Mouse (Mus musculus) induced T-regulatory cell, adult 2 months (primary cell): ENCODE measurements around the gene Cacul1.
"Not testable (repeated sequence)": the region's sequence is repeated elsewhere in the genome, so short reads cannot be mapped to it uniquely, and the experiment has no call there.

Experiments
- DNase-seq: peaks from one replicate; pipeline ENCODE4 v3.0.0-alpha.2; 2012; ENCODE audit warnings: low read depth

The Cacul1 gene

DNA sequence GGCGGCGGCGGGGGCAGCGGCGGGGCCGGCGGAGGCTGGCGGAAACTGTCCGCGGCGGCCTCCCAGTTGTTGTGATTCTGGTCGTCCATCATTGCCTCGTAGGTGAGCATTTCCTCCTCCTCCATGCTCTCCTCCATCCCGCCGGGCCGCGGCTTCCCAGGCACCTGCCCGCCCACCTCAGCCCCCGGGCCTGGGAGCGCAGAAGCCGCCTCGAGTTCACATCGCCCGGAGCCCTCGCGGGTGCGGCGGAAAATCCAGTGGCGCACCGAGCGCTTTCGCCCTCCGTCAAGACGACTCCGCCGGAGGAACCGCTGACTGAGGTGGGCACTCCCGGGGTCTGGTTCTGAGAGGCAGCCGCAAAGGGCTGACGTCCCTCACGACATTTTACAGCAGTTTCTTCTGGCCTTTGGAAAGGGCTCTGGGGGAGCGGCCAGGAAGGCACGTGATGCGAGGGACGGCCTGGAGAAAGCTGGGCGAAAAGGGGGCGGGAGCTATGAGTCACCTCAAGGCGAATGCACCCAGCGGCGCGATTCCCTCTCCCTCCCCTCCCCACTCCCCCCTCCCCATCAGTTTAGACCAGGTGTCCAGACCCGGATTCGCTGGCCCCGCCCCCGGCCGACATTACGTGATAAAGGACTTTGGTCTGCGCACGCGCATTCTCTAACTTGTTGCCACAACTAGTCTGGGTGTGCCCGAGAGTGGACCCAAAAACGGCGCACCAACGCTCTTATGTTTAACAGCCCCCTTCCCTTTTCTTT, at the start of gene Cacul1:
Gene Cacul1, minus strand, starts transcription at position 444 of the 758 bp plus-strand sequence.
- DNase-seq = peak; percentile 97

DNA sequence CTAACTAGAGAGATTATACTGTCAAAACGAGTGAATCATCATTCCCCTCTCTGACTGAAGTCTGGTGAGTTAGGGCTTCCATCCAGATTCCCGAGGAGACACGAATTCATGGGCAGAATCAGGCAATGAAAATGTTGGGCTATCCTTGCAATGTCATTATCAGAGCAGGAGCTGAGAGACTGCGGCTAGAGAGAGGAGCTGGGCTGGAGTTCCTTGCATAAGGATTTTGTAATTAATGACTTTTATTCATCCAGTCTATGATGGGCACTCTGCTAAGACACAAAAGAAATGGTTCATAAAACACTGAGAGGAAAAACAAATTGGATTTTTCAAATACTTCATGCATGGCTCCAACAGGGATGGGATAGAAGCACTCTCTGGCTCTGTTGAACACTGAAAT, 38.6 kb upstream of the Cacul1 start:
- DNase-seq = no peak

DNA sequence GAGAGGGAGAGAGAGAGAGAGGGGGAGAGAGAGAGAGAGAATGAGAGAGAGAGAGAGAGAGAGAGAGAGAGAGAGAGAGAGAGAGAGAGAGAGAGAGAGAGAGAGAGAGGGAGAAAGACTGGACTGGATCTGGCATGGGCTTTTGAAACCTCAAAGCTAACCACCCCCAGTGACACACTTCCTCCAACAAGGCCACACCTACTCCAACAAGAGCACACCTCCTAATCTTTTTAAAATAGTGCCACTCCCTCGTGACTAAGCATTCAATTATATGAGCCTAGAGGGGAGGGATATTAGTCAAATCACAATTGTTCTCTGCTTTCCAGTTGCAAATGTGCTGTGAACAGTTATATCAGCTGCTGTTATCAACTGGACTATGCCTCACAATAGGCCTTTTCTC, 36.2 kb upstream of the Cacul1 start:
- DNase-seq = peak; percentile 6

DNA sequence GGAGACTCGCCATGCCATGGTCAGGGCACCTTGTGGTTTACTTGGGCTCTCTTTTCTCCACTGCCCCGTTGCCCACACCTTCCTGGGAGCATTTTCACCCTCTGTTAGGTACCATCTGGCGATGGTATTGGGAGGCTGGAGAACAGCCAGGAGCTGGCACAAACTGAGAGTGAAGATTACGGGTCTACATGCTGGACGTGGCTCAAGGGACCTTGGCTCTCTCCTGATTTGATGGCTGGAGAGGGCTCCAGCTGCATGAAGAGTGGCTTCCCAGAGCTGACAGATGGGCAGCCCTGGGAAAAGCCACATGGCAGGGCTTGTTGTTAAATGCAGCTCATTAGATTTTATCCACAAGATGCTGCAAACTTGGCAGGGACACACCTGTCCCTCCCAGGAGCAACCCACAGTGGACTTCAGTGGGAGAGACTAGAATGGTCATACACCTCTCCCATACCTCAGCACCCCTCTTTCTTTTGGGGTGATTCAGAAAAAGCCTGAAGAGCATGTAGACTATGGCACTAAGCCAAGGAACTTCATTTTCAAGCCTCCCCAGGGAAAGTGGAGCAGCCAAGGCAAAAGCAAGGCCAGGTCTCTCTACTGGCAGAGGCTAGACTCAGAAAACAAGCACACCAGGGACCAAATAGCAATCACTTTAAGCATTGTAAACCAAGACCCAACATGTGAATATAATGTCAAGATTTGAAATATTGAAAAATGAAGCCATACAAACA, 34.8 kb upstream of the Cacul1 start:
- no peak for DNase-seq

DNA sequence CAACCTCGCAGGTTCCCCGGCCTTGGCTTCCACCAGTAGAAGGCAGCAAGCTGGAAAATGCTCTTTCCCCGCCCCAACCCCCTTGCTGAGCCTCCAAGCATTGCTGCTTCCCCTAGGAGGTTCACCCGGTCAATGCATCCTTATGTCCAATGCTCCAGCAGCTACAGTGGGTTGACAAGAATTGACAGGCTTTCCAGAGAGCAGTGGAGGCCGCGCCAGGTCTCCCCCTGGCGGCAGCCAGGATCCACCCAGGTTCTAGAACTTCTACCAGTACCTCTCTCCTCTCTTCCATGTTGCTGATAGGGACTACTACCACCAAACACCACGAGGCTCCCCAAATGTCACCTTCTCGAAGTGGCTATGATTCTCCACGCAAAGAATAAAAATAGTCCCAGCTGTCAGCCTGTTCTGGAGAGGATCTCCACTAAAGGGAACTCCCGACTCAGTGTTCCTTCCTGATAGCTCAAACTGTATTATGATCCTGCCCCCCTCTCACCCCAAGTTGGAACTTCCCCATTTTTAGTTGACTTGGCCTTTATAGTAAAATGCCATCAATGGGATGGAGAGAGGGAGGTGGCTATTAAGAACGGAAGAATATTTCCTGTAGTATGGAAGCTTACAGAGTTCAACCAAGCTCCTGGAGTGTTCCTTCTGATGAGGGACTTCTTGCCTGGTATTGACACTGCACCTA, 30.8 kb upstream of the Cacul1 start:
- peak; percentile 9 for DNase-seq

DNA sequence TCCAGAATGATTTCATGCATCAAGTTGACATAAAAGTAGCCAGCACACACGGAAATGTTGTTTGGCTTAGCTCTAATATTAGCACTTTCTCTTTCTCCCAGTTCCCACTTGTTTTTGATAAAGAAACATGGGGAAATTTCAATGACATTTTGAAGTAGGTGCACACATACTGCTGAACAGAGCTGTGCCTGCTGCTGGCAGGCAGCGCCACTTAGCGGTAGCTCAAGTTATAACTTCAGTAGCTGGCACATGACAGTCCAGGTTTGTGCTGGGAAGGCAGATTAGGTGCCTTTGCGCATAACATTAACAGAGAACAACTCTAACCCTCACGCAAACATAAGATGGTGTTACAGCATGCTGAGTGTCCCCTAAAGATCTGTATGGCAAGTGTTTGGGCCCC, 27.9 kb upstream of the Cacul1 start:
- peak; percentile 48 for DNase-seq

DNA sequence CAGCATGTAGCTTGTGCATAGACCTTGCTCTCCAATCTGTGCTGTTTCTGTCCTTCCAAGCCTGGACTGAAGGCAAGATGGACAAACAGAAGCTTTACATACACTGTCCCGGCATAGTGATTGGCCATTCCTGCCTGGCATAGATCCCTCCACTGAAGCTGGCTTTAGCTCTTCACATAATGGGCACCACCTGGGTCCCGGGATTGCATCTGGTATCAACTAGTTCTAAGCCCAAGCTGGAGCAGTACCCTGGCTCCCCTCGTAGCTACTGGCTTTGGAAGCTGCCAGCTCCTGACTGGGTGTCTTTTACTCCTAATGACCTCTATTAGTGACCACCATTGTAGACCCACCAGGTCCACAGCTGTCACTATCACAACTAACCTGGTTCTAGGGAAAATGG, 22.8 kb upstream of the Cacul1 start:
- no peak for DNase-seq

DNA sequence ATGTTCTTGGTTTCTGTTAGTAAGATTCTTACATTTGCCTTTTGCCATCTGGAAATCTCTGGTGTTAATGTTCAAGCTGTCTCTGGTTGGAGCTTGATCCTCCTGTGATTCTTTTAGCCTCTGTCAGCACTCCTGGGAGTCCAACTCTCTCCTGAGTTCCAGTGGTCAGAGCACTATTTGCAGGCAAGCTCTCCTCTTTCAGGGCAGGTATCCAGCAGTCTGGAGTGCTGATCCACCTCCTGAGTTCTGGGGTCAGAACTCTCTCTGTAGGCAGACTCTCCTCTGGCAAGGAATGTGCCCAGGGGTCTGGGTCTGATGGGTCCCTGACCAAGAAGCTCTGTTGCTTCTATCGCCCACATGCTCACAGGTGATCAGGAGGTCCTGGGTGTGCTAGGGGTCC, 21.2 kb upstream of the Cacul1 start:
- DNase-seq = not testable (repeated sequence)

DNA sequence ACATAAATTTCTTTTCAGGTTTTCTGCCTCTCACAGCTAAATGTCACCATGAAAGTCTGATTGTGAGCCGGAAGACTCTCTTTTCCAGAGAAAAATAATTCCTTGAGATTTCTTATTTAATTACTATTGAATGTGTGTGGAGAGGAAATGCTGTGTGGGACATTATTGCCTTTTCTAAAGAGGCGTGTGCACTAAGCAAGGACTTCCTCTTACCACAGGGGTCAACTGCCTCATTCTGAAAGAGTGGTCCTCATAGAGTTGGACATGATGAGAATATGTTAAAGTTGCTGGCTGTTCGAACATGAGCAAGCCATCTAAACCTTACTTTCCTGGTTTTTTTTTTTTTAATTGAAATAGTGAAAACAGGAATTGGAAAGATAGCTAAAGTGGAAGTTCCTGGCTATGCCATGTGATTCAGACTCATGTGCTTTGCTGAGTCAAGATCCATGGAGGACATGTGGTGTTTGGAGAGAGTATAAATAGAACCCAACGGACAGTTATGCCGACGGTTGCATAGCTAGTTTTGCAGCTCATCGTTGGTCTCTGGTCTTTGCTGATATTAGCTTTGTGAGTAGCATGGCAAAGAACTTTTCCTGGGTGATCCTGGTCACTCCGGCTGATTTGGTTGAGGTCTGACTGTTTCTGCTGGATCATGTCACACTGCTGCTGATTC, 17.3 kb upstream of the Cacul1 start:
- DNase-seq = no peak

DNA sequence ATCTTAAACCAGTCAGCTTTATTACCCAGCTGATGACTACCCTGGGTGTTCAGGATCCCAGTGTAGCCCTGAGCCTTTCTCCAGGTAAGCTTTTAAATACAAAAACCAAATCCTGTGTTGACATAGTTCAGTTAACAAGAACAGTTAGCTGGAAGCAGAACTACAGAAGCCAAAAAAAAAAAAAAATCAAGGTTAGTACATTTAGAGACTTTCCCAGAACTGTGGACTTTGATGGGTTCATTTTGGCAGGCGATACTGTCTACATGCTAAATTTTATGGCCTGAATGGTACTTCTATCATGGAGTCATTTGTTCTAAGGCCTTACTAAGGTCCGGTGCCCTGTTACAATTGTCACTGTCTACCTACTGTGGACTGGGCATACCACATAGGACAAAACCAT, 8.8 kb upstream of the Cacul1 start:
- no peak for DNase-seq

DNA sequence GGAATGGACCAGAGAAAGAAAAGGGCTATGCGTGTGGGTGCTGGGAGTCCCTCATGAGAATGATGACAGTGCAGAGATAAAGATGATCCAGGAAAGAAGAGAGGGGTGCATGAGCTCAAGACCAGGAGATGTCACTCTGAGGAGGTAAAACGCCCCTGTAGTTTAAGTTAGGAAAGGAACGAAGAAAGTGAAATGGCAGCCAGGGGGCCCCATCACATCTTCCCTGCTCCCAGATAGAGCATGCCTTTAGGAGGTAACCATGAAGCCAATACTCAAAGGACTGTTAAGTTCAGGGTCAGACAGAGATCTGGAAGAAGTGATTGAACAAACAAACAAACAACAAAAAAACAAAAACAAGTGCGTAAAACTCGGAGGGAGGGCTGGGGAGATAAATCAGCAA, 5.8 kb upstream of the Cacul1 start:
- DNase-seq = no peak

DNA sequence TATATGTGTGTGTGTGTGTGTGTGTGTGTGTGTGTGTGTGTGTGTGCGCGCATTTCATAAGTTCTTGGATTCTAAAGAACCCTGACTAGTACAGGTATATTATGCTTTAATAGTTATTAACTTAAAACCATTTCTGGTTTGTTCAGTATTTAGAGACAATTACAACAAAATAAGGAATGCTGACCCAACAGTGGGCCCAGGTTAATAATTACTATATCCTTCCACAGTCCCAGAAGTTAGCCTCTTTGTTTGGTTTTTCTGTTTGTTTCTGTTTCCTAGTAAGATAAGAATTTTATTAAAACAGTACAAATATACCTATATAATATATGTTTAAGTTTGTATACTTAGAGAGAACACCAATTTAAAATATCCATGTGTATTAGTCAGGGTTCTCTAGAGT, 2.4 kb upstream of the Cacul1 start:
- DNase-seq = no peak

DNA sequence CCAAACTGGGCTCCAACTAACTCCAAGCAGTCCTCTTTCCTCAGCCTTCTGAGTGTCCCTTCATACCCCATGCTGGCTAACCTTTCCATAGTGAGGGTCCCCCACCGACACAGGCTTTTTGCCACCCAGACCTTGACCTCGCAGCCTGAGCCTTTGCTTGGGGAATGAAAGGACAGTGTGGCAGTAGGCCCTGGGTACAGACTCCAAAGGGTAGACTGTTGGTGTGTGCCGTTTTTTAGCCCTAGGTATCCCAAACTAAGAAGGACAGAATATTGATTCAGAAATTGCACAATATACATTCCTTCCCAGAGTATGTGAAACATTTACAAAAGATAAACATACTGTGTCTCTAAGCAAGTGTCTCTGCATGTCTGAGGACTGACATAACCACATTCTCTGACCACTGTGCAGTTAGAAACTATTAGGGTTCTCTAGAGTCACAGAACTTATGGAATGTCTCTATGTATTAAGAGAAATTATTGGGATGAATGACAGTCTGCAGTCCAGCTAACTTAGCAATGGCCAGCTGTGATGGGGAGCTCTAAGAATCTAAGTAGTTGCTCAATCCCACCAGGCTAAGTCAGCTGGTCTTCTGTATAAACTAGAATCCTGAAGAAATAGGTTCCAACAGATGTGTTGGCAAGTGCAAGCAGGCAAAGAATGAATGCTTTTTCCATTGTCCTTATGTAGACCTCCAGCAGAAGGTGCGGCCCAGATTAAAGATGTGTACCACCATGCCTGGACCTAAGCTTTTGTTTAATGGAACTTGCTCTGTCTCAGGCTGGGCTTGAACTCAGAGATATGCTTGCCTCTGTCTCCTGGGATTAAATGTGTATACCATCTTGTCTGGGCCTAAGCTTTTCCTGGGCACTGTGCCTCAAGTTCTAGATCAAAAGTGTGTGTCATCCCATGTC, 809 bp upstream of the Cacul1 start:
- peak; percentile 14 for DNase-seq

DNA sequence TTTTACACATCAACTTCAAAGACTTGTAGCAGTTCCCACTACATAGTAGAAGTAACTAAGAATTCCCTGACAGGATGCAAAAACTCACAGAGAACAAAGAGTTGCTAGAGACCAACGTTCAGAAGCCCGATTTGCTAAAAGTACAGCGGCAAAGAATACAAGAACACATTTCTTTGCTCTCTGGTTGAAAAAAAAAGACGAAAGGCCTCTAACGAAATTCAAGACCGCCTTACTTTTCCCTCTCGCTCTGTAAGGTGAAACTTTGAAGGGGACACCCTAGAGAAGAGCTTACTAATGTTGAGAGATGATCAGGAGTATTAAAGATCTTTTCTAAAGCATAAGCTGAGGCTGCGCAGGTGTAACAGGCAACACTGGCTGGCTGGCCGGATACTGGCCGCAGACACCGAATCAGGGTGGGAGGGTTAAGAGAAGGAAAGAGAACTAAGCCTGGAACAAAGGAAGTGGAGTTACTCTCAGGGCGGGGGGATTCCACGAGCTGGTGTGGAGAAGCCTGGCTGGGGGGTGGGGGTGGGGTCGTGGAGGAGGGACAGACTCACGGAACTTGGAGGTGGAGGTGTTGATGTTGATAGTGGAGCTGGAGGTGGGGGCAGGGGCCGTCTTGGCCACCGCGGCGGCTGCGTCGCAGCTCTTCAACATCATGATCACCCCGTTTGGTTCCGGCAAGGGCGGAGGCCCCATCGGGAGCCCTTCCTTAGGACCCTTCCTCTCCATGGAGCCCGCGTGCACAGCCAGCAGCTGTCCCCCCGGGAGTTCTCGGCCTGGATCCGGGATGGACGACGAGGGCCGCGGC, 849 bp downstream of the Cacul1 start:
- DNase-seq = peak; percentile 82

DNA sequence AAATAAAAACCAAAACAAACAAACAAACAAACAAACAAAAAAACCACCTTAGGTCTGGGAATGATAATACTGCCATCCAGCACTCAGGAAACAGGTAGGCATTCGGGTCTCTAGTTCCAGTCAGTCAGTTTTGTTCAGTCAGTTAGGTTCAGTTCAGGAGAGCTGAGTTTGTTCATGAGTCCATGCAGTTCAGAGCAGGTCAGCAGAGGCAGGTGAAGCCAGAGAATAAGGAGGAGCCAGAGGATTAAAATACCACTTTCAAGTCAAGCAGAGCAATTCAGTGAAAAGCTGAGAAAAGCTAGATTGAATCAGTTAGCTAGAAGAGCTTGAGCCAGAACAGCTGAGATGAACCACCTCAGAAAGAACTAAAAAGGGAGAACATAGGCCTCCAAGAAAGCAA, 4.1 kb downstream of the Cacul1 start:
- no peak for DNase-seq

DNA sequence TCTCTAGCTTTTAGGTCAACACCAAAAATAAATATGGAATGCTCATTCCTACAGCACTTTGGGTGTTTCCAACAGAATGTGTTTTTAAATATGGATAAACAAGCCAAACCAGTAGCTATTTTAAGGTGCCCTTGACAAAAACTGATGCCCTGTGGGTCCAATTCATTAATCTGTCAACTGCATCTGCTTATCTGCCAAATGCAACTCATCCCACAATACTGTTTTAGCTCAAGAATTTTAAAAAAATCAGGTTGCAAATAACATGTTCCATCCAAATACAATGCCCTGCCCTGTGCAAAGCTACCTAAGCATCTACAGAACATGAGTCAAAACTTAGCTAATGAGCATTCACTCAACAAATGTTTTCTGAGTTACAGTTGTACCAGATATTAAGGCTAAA, 20.3 kb downstream of the Cacul1 start:
- DNase-seq = no peak

DNA sequence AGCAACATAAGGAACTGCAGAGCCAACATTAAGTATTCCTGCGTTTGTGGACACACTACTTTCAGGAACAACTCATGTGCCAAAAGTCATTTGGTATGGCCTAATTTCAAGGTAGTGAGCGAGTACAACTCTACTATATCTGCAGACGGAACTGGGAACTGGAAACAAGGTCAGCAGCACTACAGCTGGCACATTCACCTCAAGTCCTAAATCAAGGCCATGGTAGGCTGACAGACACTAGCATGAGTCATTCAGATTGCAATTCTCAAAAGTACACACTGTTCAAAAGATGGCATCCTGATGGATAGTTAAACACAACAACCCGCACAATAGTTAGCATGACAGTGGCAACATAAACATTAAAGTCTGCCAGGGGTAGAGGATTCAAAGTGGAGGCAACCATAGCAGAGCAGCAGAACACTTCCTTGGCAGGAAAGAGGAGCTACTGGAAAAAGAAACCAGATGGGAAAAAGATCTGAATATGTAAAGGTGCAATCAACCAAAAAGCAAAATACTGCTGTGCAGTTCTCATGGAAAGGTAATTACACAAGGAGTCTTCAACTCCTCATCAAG, 25.9 kb downstream of the Cacul1 start:
- no peak for DNase-seq

DNA sequence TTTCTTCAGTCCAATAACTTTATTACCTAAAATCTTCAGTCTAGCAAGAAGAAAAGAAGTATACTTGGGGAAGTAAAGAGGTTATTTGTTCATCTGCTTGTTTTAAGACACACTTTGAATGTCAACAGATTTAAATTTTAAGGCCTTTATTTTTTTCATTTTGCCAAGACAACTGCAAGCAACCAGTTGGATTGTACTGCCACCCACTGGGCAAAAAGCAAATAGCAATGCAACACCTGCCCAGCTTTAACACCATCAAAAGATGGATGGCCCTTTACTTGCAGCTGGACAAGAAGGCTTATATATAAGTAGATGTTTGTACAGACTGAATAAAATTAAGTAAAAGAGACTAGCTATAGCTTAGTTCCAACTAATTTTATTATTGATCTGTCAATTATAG, 27.3 kb downstream of the Cacul1 start:
- DNase-seq = peak; percentile 72

DNA sequence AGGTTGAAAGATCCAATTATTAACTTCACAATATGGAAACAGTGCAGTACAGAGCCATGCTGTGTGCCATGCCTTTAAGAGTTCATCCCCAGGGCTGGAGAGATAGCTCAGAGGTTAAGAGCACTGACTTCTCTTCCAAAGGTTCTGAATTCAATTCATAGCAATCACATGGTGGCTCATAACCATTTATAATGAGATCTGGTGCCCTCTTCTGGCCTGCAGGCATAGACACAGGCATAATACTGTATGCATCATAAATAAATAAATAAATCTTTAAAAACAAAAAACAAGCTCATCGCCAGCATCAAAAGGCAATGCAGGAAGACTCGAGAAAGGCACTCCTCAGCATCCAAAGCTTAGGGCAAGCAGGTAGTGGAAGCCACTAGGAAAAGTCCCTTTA, 37.5 kb downstream of the Cacul1 start:
- peak; percentile 18 for DNase-seq

DNA sequence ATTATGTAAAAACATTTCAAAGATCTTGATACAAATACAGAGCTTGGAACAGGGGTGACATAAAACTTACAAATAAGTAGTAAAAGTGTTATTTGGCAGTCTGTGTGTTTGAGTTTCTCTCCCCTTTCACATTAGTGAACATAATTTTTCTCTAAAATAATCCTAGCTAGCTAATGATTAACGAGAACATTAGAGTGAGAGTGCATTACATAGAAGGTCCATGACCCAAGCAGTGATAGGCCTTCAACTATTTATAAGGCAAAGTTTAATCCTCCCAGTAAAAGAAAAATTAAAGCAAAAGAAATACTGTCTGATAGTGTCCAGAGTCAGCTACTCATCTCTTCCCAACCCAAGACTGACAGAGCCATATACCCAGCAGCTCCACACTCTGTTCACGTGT, 48.9 kb downstream of the Cacul1 start:
- DNase-seq = no peak
